Mouse (Mus musculus) lung, adult 2 months (tissue): ENCODE measurements around the gene Zfp683.

ENCODE experiments used
- CTCF ChIP-seq: fragments of 200-500 bp; IDR thresholded peaks from 2 replicates; pipeline ENCODE4 v1.5.1; 2011; ENCODE audit warnings: mild to moderate bottlenecking, low read length, control low read depth; ENCODE audit not compliant: insufficient read depth
- POLR2A ChIP-seq: fragments of 200-500 bp; IDR thresholded peaks from 2 replicates; pipeline ENCODE4 v1.6.1; 2011; ENCODE audit warnings: low read depth, mild to moderate bottlenecking, control low read depth, low read length, borderline replicate concordance; ENCODE audit errors: extremely low read depth

DNA sequence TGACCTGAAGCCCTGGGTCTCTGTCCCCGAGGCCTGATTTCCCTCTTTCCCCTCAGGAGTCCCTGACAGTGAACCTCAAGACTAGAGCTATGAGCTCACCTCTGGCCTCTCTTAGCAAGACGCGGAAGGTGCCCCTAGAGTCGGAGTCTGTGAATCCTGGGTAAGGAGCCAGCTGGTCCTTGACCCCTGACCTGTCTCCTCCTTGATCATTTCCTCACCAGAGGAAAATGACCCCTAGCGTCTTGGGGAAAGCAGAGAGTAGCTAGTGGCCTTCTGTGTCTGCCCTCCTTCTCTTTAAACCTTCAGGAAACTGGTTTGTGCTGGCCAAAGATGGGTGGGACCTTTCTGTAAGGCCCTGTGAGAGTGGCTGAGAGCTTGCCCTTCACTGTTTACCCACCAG lies 54.6 kb downstream of the Zfp683 start:
- TF ChIP-seq CTCF: no peak
- TF ChIP-seq POLR2A: no peak
